Mouse (Mus musculus): ENCODE data around the gene Prl3d1.
"Not testable (repeated sequence)": the region's sequence is repeated elsewhere in the genome, so short reads cannot be mapped to it uniquely, and the experiment has no call there.

The Prl3d1 gene

GRCm38 (mm10) chr13:27093890-27094289, at the start of gene Prl3d1:
Gene Prl3d1, plus strand, starts transcription at chr13:27094190.
- DNase-seq, result not testable (repeated sequence)

- no peak for DNase-seq
Measured at GRCm38 (mm10) chr13:27057270-27057669, 36.7 kb upstream of the Prl3d1 start, which contains the start of gene Prl. Gene Prl, plus strand, starts transcription at chr13:27057570.

GRCm38 (mm10) chr13:27059177-27059576, 34.8 kb upstream of the Prl3d1 start:
- DNase-seq, result no peak

DNA sequence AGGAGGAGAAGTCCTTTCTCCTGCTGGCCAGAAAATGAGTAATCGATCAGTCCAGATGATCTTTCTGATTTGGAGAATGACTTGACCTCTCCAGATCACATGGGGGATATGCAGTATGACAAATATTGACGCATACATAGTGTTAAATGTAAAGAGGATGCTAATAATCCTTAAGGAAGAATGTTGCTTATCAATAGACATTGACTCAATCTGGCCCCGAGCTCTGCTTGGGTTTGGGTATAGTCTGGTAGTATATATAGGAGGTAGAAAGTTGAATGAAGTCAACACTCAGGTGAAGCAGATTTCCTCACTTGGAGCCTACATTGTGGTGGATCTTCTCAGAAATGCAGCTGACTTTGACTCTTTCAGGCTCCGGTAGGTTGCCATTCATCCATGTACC, 27.4 kb downstream of the Prl3d1 start, which contains the start of gene Prl3d2:
TSS of gene Prl3d2 (plus strand) at position 301 of the 400 bp plus-strand sequence.
- DNase-seq, result not testable (repeated sequence)

GRCm38 (mm10) chr13:27148264-27148663, 54.3 kb downstream of the Prl3d1 start:
- no peak for DNase-seq

Data from cerebellum, adult 11 months (tissue).